Mouse (Mus musculus) cerebellum, adult 2 months (tissue): ENCODE measurements around the gene Dbp.

ENCODE experiments used
- CTCF ChIP-seq: fragments of 200-500 bp; IDR thresholded peaks from 2 replicates; pipeline ENCODE4 v1.5.1; 2011; ENCODE audit warnings: low read depth, mild to moderate bottlenecking, control low read depth, low read length, moderate library complexity, borderline replicate concordance; ENCODE audit not compliant: insufficient read depth
- POLR2A ChIP-seq: fragments of 200-500 bp; IDR thresholded peaks from 2 replicates; pipeline ENCODE4 v1.6.1; 2011; ENCODE audit warnings: low read length, control low read depth, borderline replicate concordance; ENCODE audit not compliant: insufficient read depth

GRCm38 (mm10) chr7:45748110-45748509, 43.2 kb downstream of the Dbp start:
- no peak for TF ChIP-seq CTCF
- TF ChIP-seq POLR2A: no peak
